Mouse (Mus musculus) yolk sac, embryonic 10.5 days (tissue): Measurements from ENCODE around the gene Zfp426.
A peak's percentile ranks its signal among the peaks of the same experiment; 100 is the strongest.

Experiments
- DNase-seq: peaks from one replicate; pipeline ENCODE4 v3.0.0-alpha.2; 2017; ENCODE audit warnings: low spot score

Gene Zfp426

GRCm38 (mm10) chr9:20492527-20493233, at the start of gene Zfp426:
Gene Zfp426, minus strand, starts transcription at chr9:20492746.
- peak; percentile 89 for DNase-seq

- no peak for DNase-seq
These were observed 44.1 kb upstream of the Zfp426 start for GRCm38 (mm10) chr9:20536598-20536997.

GRCm38 (mm10) chr9:20534326-20534926, 41.9 kb upstream of the Zfp426 start:
- DNase-seq: no peak

- DNase-seq: peak; percentile 87
These were observed 28.9 kb upstream of the Zfp426 start, which contains the start of gene Zfp266 for GRCm38 (mm10) chr9:20521306-20521957. Gene Zfp266, minus strand, starts transcription at chr9:20521417.

- no peak for DNase-seq
These were observed 28.1 kb upstream of the Zfp426 start for GRCm38 (mm10) chr9:20520531-20521210.

- no peak for DNase-seq
These were observed 27.4 kb upstream of the Zfp426 start for GRCm38 (mm10) chr9:20519949-20520348.

GRCm38 (mm10) chr9:20518708-20519107, 26.2 kb upstream of the Zfp426 start:
- DNase-seq: no peak

GRCm38 (mm10) chr9:20517727-20518126, 25.2 kb upstream of the Zfp426 start:
- no peak for DNase-seq

- no peak for DNase-seq
These were observed 21.5 kb upstream of the Zfp426 start for GRCm38 (mm10) chr9:20514016-20514415.

- DNase-seq: no peak
These were observed 20.2 kb upstream of the Zfp426 start for GRCm38 (mm10) chr9:20512714-20513113.

- DNase-seq: no peak
These were observed 19.1 kb upstream of the Zfp426 start for GRCm38 (mm10) chr9:20511645-20512044.

GRCm38 (mm10) chr9:20510346-20510745, 17.8 kb upstream of the Zfp426 start:
- DNase-seq: no peak

- DNase-seq: no peak
These were observed 17.1 kb upstream of the Zfp426 start for GRCm38 (mm10) chr9:20509676-20510075.

- DNase-seq: no peak
These were observed 12.3 kb upstream of the Zfp426 start for GRCm38 (mm10) chr9:20504801-20505200.

GRCm38 (mm10) chr9:20493281-20493680, 735 bp upstream of the Zfp426 start:
- no peak for DNase-seq

- no peak for DNase-seq
These were observed 554 bp downstream of the Zfp426 start for GRCm38 (mm10) chr9:20491858-20492526.

- DNase-seq: peak; percentile 30
These were observed 3.0 kb downstream of the Zfp426 start for GRCm38 (mm10) chr9:20489536-20489935.

GRCm38 (mm10) chr9:20479396-20479795, 13.2 kb downstream of the Zfp426 start:
- DNase-seq: no peak

GRCm38 (mm10) chr9:20476632-20477031, 15.9 kb downstream of the Zfp426 start:
- no peak for DNase-seq

GRCm38 (mm10) chr9:20466761-20467442, 25.6 kb downstream of the Zfp426 start:
- DNase-seq: peak; percentile 25
